Mouse (Mus musculus) hindbrain, embryonic 11.5 days (tissue): Measurements from ENCODE around the gene Cdh23. TPM values are rescaled to one million over a fixed set of nuclear protein-coding genes. Genes with fewer than 3 reads are reported as not detected.
A peak's percentile ranks its signal among the peaks of the same experiment; 100 is the strongest.

Source experiments
- ATAC-seq: fragments of 200-750 bp; cut with Nextera tagmentation; 2 replicates; pipeline ENCODE4 v1.8.0; 2017; ENCODE audit warnings: mild to moderate bottlenecking, moderate TSS enrichment, moderate library complexity; ENCODE audit not compliant: low FRiP score
- DNase-seq: peaks from one replicate; pipeline ENCODE4 v3.0.0-alpha.2; 2015; ENCODE audit warnings: low spot score
- H3K27ac ChIP-seq: fragments of 300-500 bp; sonication (generic); 2 replicates; pipeline ENCODE4 v1.5.1; 2014; ENCODE audit warnings: mild to moderate bottlenecking, low read depth, low read length
- H3K27me3 ChIP-seq: fragments of 300-500 bp; sonication (generic); 2 replicates; pipeline ENCODE4 v1.6.1; 2014; ENCODE audit warnings: mild to moderate bottlenecking, low read length, moderate library complexity, mixed read lengths; ENCODE audit not compliant: control insufficient read depth, insufficient read depth
- H3K36me3 ChIP-seq: fragments of 300-500 bp; sonication (generic); 2 replicates; pipeline ENCODE4 v1.6.1; 2014; ENCODE audit warnings: mild to moderate bottlenecking, low read length, moderate library complexity, mixed read lengths; ENCODE audit not compliant: control insufficient read depth, insufficient read depth
- H3K4me1 ChIP-seq: fragments of 300-500 bp; sonication (generic); replicated peaks from 2 replicates; pipeline ENCODE4 v1.6.1; 2014; ENCODE audit warnings: low read length, mixed read lengths; ENCODE audit not compliant: control insufficient read depth, insufficient read depth
- H3K4me2 ChIP-seq: fragments of 300-500 bp; sonication (generic); replicated peaks from 2 replicates; pipeline ENCODE4 v1.6.1; 2014; ENCODE audit warnings: mild to moderate bottlenecking, low read depth, low read length
- H3K4me3 ChIP-seq: fragments of 300-500 bp; sonication (generic); 2 replicates; pipeline ENCODE4 v1.5.1; 2014; ENCODE audit warnings: low read depth, low read length
- H3K9ac ChIP-seq: fragments of 300-500 bp; sonication (generic); 2 replicates; pipeline ENCODE4 v1.6.1; 2014; ENCODE audit warnings: low read depth, low read length
- H3K9me3 ChIP-seq: fragments of 300-500 bp; sonication (generic); 2 replicates; pipeline ENCODE4 v1.6.1; 2016; ENCODE audit warnings: low read length; ENCODE audit not compliant: control insufficient read depth
- WGBS: fragments of 180-500 bp; shearing (Covaris S2); extraction: QIAGEN DNeasy Blood & Tissue Kit; methylation state at CpG from one replicate; pipeline ENCODE4 v1.1.7; 2014; 5-methylcytosine and 5-hydroxymethylcytosine counted together
- polyA plus RNA-seq: library from polyadenylated mRNA; unstranded; fragments of >200 nt; fragmentation: Nextera tagmentation; extraction: Ambion mirVana; gene quantifications from 2 replicates; pipeline ENCODE4 v1.2.1, GENCODE M21; 2014

The Cdh23 gene
- polyA plus RNA-seq, 1 experiment from 2014 or later, result 1.6 TPM

DNA sequence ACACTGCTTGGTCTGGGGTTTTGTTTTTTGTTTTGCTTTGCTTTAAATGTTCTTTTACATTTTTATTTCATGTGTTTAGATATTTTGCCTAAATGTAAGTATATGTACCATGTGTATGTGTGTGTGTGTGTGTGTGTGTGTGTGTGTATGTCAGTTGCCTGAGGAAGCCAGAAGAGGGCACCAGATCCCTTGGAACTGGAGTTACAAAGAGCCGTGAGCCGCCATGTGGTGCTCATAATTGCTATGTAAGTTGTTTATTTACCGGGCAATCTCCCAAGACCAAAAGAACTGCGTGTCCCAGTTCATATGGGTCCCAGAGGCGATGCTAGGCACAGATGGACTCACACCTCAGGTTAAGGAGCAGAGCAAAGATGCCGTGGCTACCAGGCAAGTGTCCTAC is 214.9 kb downstream of the Cdh23 start:
- H3K27ac ChIP-seq, result no peak overlapping the region
- no peaks in the 10 kb centered on the region for H3K36me3 ChIP-seq
- H3K4me1 ChIP-seq, result no peaks in the 10 kb centered on the region
- H3K9ac ChIP-seq, result no peak overlapping the region
- peaks cover 5% of the 10 kb centered on the region for H3K27me3 ChIP-seq
- no peak overlapping the region for H3K4me2 ChIP-seq
- H3K9me3 ChIP-seq, result no peaks in the 10 kb centered on the region
- no peak overlapping the region for H3K4me3 ChIP-seq
- DNase-seq, result no peak
- 95% methylated on average over 6 of the region's 6 CpGs for WGBS
- ATAC-seq, result no peak

- DNase-seq, result no peak
- peaks cover 22% of the 10 kb centered on the region for H3K27me3 ChIP-seq
- H3K27ac ChIP-seq, result no peak overlapping the region
- no peaks in the 10 kb centered on the region for H3K9me3 ChIP-seq
- peaks cover 3% of the 10 kb centered on the region; the same call in 1 of the 2 replicates for H3K4me1 ChIP-seq
- H3K4me2 ChIP-seq, result no peak overlapping the region
- no peak overlapping the region for H3K4me3 ChIP-seq
- no peaks in the 10 kb centered on the region for H3K36me3 ChIP-seq
- H3K9ac ChIP-seq, result no peak overlapping the region
- WGBS, result 80% methylated on average over 5 of the region's 5 CpGs
- no peak for ATAC-seq
Measured at GRCm38 (mm10) chr10:60474549-60474948, 221.7 kb downstream of the Cdh23 start.

GRCm38 (mm10) chr10:60473782-60474322 is 222.4 kb downstream of the Cdh23 start:
- peaks cover 3% of the 10 kb centered on the region; the same call in 1 of the 2 replicates for H3K4me1 ChIP-seq
- H3K27ac ChIP-seq, result no peak overlapping the region
- H3K4me3 ChIP-seq, result no peak overlapping the region
- DNase-seq, result peak; percentile 44
- peaks cover 22% of the 10 kb centered on the region for H3K27me3 ChIP-seq
- H3K9ac ChIP-seq, result no peak overlapping the region
- no peaks in the 10 kb centered on the region for H3K9me3 ChIP-seq
- H3K36me3 ChIP-seq, result no peaks in the 10 kb centered on the region
- peak; percentile 54; the same call in 1 of the 2 replicates for ATAC-seq
- 25% methylated on average over 9 of the region's 9 CpGs for WGBS
- no peak overlapping the region for H3K4me2 ChIP-seq

- Histone ChIP-seq H3K36me3 (no peaks in the 10 kb centered on the region), H3K4me1 (no peaks in the 10 kb centered on the region), H3K4me2 (no peak overlapping the region), H3K4me3 (no peak overlapping the region), H3K9ac (no peak overlapping the region), H3K27ac (no peak overlapping the region), H3K9me3 (no peaks in the 10 kb centered on the region), H3K27me3 (peaks cover 2% of the 10 kb centered on the region; the same call in 1 of the 2 replicates)
- 30% methylated on average over 4 of the region's 4 CpGs for WGBS
- no peak for DNase-seq
- ATAC-seq, result no peak
Measured at GRCm38 (mm10) chr10:60467752-60468151, 228.5 kb downstream of the Cdh23 start.

DNA sequence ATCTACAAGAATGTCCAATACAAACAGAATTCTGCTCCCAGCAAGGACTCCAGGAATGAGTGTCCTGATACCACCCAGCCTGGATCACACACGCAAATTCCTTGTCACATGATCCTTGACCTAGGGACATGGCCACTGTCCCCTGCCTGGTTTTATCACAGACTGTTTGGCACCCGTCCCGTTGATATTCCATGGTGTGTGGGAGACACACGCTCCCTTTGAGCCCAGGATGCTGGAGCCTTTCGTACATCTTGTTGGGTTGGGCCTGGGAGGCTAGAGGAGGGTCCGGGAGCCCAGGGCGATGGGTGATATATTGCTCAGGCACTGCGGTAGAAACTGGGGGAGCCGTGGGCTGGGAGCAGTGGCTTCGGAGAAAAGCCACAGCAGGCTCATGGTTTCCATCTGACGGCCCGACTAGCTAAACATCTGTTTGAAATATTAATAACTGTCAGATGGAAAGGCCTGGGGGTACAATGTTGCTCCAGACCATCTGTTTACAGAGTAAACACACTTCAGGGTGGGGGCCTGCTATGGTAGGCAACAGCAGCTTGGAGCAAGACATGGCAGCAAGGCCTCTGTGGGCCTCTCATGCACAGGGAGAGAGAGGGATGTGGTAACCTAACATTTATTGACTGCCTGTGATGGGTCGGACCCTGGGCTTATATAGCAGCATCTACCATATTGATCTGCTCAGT is 232.2 kb downstream of the Cdh23 start:
- Histone ChIP-seq H3K4me1 (no peaks in the 10 kb centered on the region), H3K9ac (no peak overlapping the region), H3K9me3 (0 out of 2 replicates have a peak, but pooled peaks cover 2% of the 10 kb centered on the region), H3K4me3 (no peak overlapping the region), H3K4me2 (no peak overlapping the region), H3K36me3 (no peaks in the 10 kb centered on the region), H3K27ac (no peak overlapping the region), H3K27me3 (no peaks in the 10 kb centered on the region; the same call in 1 of the 2 replicates)
- ATAC-seq (no peak), DNase-seq (no peak)
- 75% methylated on average over 13 of the region's 13 CpGs for WGBS

DNA sequence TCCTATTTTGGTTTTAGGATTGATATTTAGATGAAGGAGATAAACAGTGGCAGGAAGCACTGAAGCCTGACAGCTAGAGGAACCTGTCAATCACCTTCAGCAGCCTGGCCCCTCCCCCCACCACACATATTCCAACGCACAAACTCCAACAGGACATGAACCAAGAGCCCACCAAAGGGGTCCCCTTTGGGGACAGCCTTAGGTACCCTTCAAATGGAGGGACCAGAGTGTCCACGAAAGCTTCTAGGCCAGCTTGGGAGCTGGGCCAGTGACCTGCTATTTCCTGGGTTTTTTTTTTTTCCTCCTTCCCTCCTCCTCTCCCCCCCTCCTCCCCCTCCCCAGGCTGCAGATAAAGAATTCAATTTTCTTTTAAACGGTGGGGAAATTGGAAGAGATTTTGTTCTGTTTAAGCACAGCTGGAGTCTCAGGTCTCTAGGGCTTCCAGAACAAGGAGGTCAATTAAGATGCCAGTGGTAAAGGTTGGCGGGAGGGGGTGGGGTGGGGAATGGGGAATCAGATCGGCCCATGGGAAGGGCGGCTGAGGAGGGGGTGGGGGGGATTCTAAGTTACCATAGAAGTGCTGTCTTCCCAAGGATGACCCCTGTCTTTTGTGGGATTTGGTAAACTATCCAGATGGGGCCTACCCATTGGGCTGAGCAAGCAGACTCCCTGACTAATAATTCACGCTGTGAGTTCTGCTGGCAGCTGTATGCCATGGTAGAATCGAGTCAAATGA is 239.5 kb downstream of the Cdh23 start:
- Histone ChIP-seq H3K36me3 (no peaks in the 10 kb centered on the region), H3K27me3 (no peaks in the 10 kb centered on the region; the same call in 1 of the 2 replicates), H3K4me3 (no peak overlapping the region), H3K9ac (no peak overlapping the region), H3K4me2 (no peak overlapping the region), H3K4me1 (no peaks in the 10 kb centered on the region), H3K9me3 (0 out of 2 replicates have a peak, but pooled peaks cover 2% of the 10 kb centered on the region), H3K27ac (peak overlapping the region; percentile 53)
- ATAC-seq (peak; percentile 66), DNase-seq (peak; percentile 51)
- 13% methylated on average over 8 of the region's 8 CpGs for WGBS

DNA sequence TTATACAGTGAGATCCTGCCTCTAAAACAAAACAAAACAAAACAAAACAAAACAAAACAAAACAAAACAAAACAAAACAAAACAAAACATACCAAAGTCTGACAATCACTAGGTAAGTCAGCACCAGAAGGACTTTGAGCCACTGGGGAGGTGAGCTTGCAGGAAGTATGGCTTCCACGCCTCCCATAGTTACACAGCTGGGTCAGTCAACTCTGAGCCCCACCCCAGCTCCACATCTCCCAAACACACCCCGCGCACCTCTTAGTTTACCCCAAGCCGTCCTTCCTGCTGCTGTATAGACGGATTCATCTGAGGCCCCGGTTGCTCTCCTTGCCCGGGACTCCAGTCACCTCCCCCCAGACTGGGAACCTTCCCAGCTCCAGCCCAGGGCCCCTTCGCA is 241.1 kb downstream of the Cdh23 start:
- Histone ChIP-seq H3K4me3 (no peak overlapping the region), H3K4me1 (no peaks in the 10 kb centered on the region), H3K27ac (no peak overlapping the region), H3K36me3 (no peaks in the 10 kb centered on the region), H3K9me3 (0 out of 2 replicates have a peak, but pooled peaks cover 2% of the 10 kb centered on the region), H3K9ac (no peak overlapping the region), H3K4me2 (no peak overlapping the region), H3K27me3 (no peaks in the 10 kb centered on the region)
- ATAC-seq, result no peak
- DNase-seq, result no peak
- 81% methylated on average over 8 of the region's 8 CpGs for WGBS

DNA sequence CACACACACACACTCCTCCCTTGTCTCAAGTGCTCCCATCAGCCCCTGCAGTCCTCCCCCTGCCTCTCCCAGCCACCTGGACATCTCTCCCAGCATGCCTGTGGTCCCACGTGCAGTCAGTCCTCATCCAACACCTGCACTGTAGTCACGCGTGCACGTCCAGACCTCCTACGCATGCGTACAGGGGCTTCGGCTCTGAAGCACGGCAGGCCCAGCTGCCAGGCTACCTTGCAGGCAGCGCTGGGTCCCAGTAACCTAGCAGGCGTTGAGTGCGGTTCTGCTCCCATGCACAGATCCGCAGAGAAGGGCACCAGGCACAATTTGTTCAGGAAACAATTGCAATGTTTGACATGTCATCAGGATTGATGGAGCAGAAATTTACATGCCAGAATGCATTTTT is 249.1 kb downstream of the Cdh23 start:
- Histone ChIP-seq H3K4me2 (no peak overlapping the region), H3K9me3 (no peaks in the 10 kb centered on the region), H3K9ac (no peak overlapping the region), H3K27me3 (no peaks in the 10 kb centered on the region), H3K4me3 (no peak overlapping the region), H3K27ac (no peak overlapping the region), H3K36me3 (no peaks in the 10 kb centered on the region), H3K4me1 (no peaks in the 10 kb centered on the region)
- ATAC-seq (no peak), DNase-seq (no peak)
- 78% methylated on average over 12 of the region's 12 CpGs for WGBS
